Mouse (Mus musculus): ENCODE measurements at regions not wholly inside any gene's neighbourhood (a gene's known extent, or its start where the extent isn't known, plus 50 kb on each side); places are given as distances from the start of the nearest gene placed in this dataset.
A peak's percentile ranks its signal among the peaks of the same experiment; 100 is the strongest.

DNA sequence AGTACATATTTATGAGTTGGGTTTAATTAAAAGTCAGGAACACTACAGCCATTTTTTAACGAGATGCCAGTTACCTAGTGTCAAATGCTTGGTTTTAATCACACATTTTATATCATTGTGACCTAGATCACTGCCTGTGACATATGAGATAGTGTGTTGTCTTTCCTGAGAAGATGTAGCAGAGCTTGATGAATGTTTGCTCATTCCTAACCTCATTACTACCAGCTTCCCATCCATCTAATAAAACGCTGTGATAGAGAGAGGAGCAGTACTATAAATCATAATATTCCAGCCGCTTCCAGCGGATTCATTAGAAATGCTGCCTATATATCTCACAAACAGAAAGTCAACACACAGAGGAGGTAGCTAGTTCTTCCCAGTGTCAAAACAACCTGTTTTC, 163.6 kb downstream of the Aldoart1 start:
- Histone ChIP-seq H3K9ac (replicated peaks) (no peak overlapping the region), H3K4me3 (replicated peaks) (no peak overlapping the region)
- WGBS = 77% methylated on average over 4 of the region's 4 CpGs

DNA sequence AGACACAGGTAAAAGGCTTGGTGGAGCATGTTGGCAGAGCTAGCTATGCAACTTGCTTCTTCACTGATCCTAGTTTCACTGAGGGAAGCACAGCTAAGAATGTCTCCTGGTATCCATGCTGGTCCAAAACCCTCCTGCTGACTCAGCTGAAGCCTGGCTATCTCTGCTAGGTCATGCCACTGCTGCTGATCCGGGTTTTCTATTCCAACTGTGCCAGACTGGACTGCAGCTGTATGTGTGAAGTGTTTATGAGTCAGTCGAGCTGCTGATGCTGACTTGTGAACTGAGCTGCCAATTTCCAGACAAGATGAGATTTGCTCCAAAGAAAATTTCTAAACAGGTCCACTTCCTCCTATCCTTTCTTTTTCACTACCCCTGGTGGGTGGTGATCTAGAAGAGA, 178.4 kb downstream of the Aldoart1 start:
- no peak for ATAC-seq (ENCODE audit: insufficient number of reproducible peaks, insufficient read depth, low FRiP score, low TSS enrichment, low read depth)
- Histone ChIP-seq H3K9ac (replicated peaks) (no peak overlapping the region), H3K4me2 (no peak overlapping the region), H3K27ac (no peak overlapping the region), H3K27me3 (no peaks in the 10 kb centered on the region), H3K36me3 (no peaks in the 10 kb centered on the region), H3K9me3 (no peaks in the 10 kb centered on the region), H3K4me1 (replicated peaks) (peaks cover 14% of the 10 kb centered on the region; the same call in 1 of the 2 replicates), H3K4me3 (replicated peaks) (no peak overlapping the region)
- 57% methylated on average over 2 of the region's 2 CpGs for WGBS

More for the DNA sequence above, 163.6 kb downstream of the Aldoart1 start:
- Histone ChIP-seq H3K4me1 (replicated peaks) (no peaks in the 10 kb centered on the region), H3K27ac (no peak overlapping the region), H3K27me3 (no peaks in the 10 kb centered on the region), H3K36me3 (no peaks in the 10 kb centered on the region), H3K4me2 (no peak overlapping the region), H3K9me3 (no peaks in the 10 kb centered on the region)
- ATAC-seq (ENCODE audit: insufficient number of reproducible peaks, insufficient read depth, low FRiP score, low TSS enrichment, low read depth) = no peak

GRCm38 (mm10) chr4:72671652-72672411, 180.6 kb downstream of the Aldoart1 start:
- Histone ChIP-seq H3K36me3 (no peaks in the 10 kb centered on the region), H3K9ac (replicated peaks) (no peak overlapping the region), H3K4me3 (replicated peaks) (no peak overlapping the region), H3K27ac (peak overlapping the region; percentile 43; the same call in 1 of the 2 replicates), H3K4me1 (replicated peaks) (peaks cover 14% of the 10 kb centered on the region; the same call in 1 of the 2 replicates), H3K9me3 (no peaks in the 10 kb centered on the region), H3K27me3 (no peaks in the 10 kb centered on the region), H3K4me2 (no peak overlapping the region)
- peak; percentile 95 for ATAC-seq (ENCODE audit: insufficient number of reproducible peaks, insufficient read depth, low FRiP score, low TSS enrichment, low read depth)
- 26% methylated on average over 5 of the region's 5 CpGs for WGBS

- peaks cover 14% of the 10 kb centered on the region; the same call in 1 of the 2 replicates for H3K4me1 ChIP-seq (replicated peaks)
- ATAC-seq (ENCODE audit: insufficient number of reproducible peaks, insufficient read depth, low FRiP score, low TSS enrichment, low read depth) = no peak
- 78% methylated on average over 5 of the region's 5 CpGs for WGBS
Measured at GRCm38 (mm10) chr4:72669827-72670494, 182.5 kb downstream of the Aldoart1 start.

GRCm38 (mm10) chr4:72664379-72664778, 188.1 kb downstream of the Aldoart1 start:
- ATAC-seq (ENCODE audit: insufficient number of reproducible peaks, insufficient read depth, low FRiP score, low TSS enrichment, low read depth) = no peak

More at GRCm38 (mm10) chr4:72669827-72670494, 182.5 kb downstream of the Aldoart1 start:
- no peak overlapping the region for H3K9ac ChIP-seq (replicated peaks)
- no peak overlapping the region for H3K4me2 ChIP-seq
- no peak overlapping the region for H3K27ac ChIP-seq
- H3K27me3 ChIP-seq = no peaks in the 10 kb centered on the region
- no peak overlapping the region for H3K4me3 ChIP-seq (replicated peaks)
- no peaks in the 10 kb centered on the region for H3K9me3 ChIP-seq
- no peaks in the 10 kb centered on the region for H3K36me3 ChIP-seq

GRCm38 (mm10) chr4:72662477-72662876, 190.0 kb downstream of the Aldoart1 start:
- Histone ChIP-seq H3K4me3 (replicated peaks) (no peak overlapping the region), H3K36me3 (no peaks in the 10 kb centered on the region), H3K4me1 (replicated peaks) (no peaks in the 10 kb centered on the region), H3K9ac (replicated peaks) (no peak overlapping the region), H3K4me2 (no peak overlapping the region), H3K9me3 (no peaks in the 10 kb centered on the region), H3K27me3 (no peaks in the 10 kb centered on the region), H3K27ac (no peak overlapping the region)
- peak; percentile 42; the same call in 1 of the 2 replicates for ATAC-seq (ENCODE audit: insufficient number of reproducible peaks, insufficient read depth, low FRiP score, low TSS enrichment, low read depth)

More at GRCm38 (mm10) chr4:72664379-72664778, 188.1 kb downstream of the Aldoart1 start:
- no peaks in the 10 kb centered on the region for H3K9me3 ChIP-seq
- H3K9ac ChIP-seq (replicated peaks) = no peak overlapping the region
- no peak overlapping the region for H3K4me2 ChIP-seq
- no peaks in the 10 kb centered on the region for H3K27me3 ChIP-seq
- no peaks in the 10 kb centered on the region for H3K4me1 ChIP-seq (replicated peaks)
- no peak overlapping the region for H3K4me3 ChIP-seq (replicated peaks)
- H3K36me3 ChIP-seq = no peaks in the 10 kb centered on the region
- no peak overlapping the region for H3K27ac ChIP-seq

- Histone ChIP-seq H3K36me3 (no peaks in the 10 kb centered on the region), H3K27ac (no peak overlapping the region), H3K9me3 (no peaks in the 10 kb centered on the region), H3K4me2 (no peak overlapping the region), H3K4me1 (replicated peaks) (no peaks in the 10 kb centered on the region), H3K4me3 (replicated peaks) (no peak overlapping the region), H3K9ac (replicated peaks) (no peak overlapping the region), H3K27me3 (no peaks in the 10 kb centered on the region)
- ATAC-seq (ENCODE audit: insufficient number of reproducible peaks, insufficient read depth, low FRiP score, low TSS enrichment, low read depth) = no peak
- 91% methylated on average over 1 of the region's 1 CpGs for WGBS
Measured at GRCm38 (mm10) chr4:72656206-72656605, 196.2 kb downstream of the Aldoart1 start.

GRCm38 (mm10) chr4:72647130-72647529, 205.3 kb downstream of the Aldoart1 start:
- ATAC-seq (ENCODE audit: insufficient number of reproducible peaks, insufficient read depth, low FRiP score, low TSS enrichment, low read depth) = no peak
- no peaks in the 10 kb centered on the region for H3K36me3 ChIP-seq
- no peaks in the 10 kb centered on the region for H3K27me3 ChIP-seq
- no peaks in the 10 kb centered on the region for H3K9me3 ChIP-seq
- H3K4me2 ChIP-seq = no peak overlapping the region
- H3K4me1 ChIP-seq (replicated peaks) = no peaks in the 10 kb centered on the region
- no peak overlapping the region for H3K4me3 ChIP-seq (replicated peaks)
- H3K27ac ChIP-seq = no peak overlapping the region
- 97% methylated on average over 1 of the region's 1 CpGs for WGBS
- H3K9ac ChIP-seq (replicated peaks) = no peak overlapping the region

GRCm38 (mm10) chr4:72629416-72629815, 223.0 kb downstream of the Aldoart1 start:
- Histone ChIP-seq H3K4me1 (replicated peaks) (peaks cover 5% of the 10 kb centered on the region), H3K4me2 (no peak overlapping the region), H3K36me3 (no peaks in the 10 kb centered on the region), H3K4me3 (replicated peaks) (no peak overlapping the region), H3K27me3 (peaks cover 5% of the 10 kb centered on the region; the same call in 1 of the 2 replicates), H3K9me3 (no peaks in the 10 kb centered on the region), H3K27ac (no peak overlapping the region), H3K9ac (replicated peaks) (no peak overlapping the region)
- 44% methylated on average over 3 of the region's 3 CpGs for WGBS
- 0 out of 2 replicates have a peak, but pooled peaks have one; percentile 32 for ATAC-seq (ENCODE audit: insufficient number of reproducible peaks, insufficient read depth, low FRiP score, low TSS enrichment, low read depth)

DNA sequence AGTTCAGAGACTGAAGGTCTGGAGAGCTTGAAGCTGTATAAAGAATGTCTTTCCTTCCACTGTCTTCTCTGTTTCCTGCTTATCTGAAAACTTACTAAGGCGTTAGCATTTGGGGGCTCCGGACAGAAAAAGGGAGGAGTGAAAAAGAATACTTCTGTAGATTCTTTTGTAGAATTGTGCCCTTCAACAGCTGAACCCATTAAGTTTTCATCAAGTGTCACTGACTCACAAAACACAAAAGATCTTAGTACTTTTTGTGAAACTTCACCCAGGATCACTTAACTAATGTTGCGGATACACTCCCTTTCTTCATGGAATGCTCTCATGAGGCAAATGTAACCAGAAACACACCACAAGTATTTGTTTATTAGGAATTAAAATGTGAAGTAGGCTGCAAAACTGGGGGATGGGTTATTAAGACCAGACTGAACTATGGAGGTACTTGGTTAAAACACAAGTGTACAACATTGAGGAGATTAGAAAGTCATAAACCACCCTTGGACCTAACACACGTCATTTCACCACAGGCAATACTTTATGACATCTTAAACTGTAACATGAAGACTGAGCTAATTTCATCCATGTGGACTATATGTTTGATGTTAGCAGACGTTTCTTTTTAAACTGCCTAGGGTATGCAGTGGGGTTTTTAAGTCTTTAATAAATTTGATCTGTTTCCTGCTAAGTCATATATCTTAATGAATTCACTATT, 225.1 kb downstream of the Aldoart1 start:
- no peak overlapping the region for H3K27ac ChIP-seq
- ATAC-seq (ENCODE audit: insufficient number of reproducible peaks, insufficient read depth, low FRiP score, low TSS enrichment, low read depth) = peak; percentile 96
- WGBS = 17% methylated on average over 5 of the region's 5 CpGs

DNA sequence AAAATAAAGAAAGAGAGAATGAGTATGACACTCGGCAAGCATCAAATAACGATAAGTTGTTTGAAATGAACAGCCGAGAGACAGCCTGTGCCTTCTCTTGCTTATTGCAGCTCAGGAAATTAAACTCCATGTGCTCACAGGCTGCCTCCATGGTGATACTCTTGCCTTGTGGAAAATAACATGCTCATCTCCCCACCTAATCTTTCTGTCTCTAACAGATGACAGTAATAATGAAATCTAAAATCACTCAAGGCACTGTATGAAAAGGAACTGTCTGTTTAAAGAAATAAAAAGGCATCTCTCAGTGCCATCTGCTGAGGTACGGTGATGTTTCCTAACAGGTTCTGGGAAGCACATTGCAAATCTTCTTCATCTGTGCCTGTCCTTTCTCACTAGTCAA, 247.3 kb downstream of the Aldoart1 start:
- WGBS = 88% methylated on average over 4 of the region's 4 CpGs
- Histone ChIP-seq H3K36me3 (no peaks in the 10 kb centered on the region), H3K4me3 (replicated peaks) (no peak overlapping the region), H3K4me2 (no peak overlapping the region), H3K27me3 (no peaks in the 10 kb centered on the region), H3K4me1 (replicated peaks) (no peaks in the 10 kb centered on the region), H3K27ac (no peak overlapping the region), H3K9me3 (no peaks in the 10 kb centered on the region), H3K9ac (replicated peaks) (no peak overlapping the region)
- no peak for ATAC-seq (ENCODE audit: insufficient number of reproducible peaks, insufficient read depth, low FRiP score, low TSS enrichment, low read depth)

More for the DNA sequence above, 225.1 kb downstream of the Aldoart1 start:
- Histone ChIP-seq H3K4me2 (no peak overlapping the region), H3K9me3 (no peaks in the 10 kb centered on the region), H3K9ac (replicated peaks) (no peak overlapping the region), H3K27me3 (peaks cover 5% of the 10 kb centered on the region; the same call in 1 of the 2 replicates), H3K4me1 (replicated peaks) (peaks cover 5% of the 10 kb centered on the region), H3K4me3 (replicated peaks) (no peak overlapping the region), H3K36me3 (no peaks in the 10 kb centered on the region)

Data from limb, embryonic 12.5 days (tissue).